Mouse (Mus musculus): ENCODE results near the gene Osbpl11. TPM values are rescaled to one million over a fixed set of nuclear protein-coding genes. Genes with fewer than 3 reads are reported as not detected.
"Not testable (repeated sequence)": the region's sequence is repeated elsewhere in the genome, so short reads cannot be mapped to it uniquely, and the experiment has no call there.

Gene Osbpl11
- polyA plus RNA-seq, 1 experiment = 9.9 TPM

DNA sequence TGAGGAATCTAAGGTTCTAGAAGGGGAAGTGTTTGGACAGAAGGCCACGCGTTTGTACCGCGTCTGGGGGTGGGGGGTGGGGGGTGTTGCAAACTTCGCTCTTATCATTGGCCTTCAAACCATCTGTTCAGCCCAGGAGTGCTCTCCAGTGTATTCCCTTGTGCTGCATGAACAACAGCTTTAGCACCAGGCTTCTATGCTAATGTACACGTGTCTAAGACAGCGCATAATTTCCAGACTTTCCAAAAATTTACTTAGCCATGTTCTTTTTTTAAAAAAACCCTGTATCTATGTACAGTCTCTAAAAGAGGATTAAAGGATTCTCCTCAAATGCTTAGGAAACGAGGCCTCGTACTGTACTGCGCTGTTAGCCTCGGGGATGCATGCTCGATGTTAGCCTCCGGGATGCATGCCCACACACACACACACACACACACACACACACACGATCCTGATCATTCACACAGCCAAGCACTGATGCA is 26.2 kb upstream of the Osbpl11 start:
- no peak overlapping the region for H3K4me3 ChIP-seq (ENCODE audit: insufficient read depth, low read length)
- TF ChIP-seq CTCF (IDR thresholded peaks at IDR 0.05; ENCODE audit: extremely low read depth, insufficient read depth, low read length) = no peak
- no peak for TF ChIP-seq POLR2A (IDR thresholded peaks at IDR 0.05; ENCODE audit: extremely low read depth, insufficient read depth, low read length)
- peak overlapping the region; percentile 14; the same call in 1 of the 2 replicates for H3K27ac ChIP-seq (ENCODE audit: insufficient read depth, low read length)
- H3K4me1 ChIP-seq (ENCODE audit: control insufficient read depth, insufficient read depth, low read length) = peaks cover 4% of the 10 kb centered on the region

DNA sequence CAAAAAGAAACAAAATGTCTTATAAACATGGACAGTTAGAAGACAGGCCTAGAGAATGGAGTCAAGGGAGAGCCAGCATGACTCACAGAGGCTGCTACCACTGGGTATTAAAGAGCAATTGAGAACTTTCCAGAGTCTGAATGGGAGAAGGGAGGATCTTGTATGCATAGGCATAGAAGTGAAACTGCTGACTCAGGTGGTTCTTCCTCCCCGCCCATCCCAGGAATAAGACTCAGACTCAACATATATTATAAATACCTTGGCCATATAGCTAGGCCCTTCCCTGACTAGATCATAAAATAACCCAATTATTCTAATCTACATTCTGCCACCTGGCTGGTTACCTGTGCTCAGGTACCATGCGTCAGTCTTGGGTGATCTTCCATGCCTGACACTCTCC is 25.5 kb upstream of the Osbpl11 start:
- peaks cover 4% of the 10 kb centered on the region for H3K4me1 ChIP-seq (ENCODE audit: control insufficient read depth, insufficient read depth, low read length)
- H3K4me3 ChIP-seq (ENCODE audit: insufficient read depth, low read length) = no peak overlapping the region
- TF ChIP-seq POLR2A (IDR thresholded peaks at IDR 0.05; ENCODE audit: extremely low read depth, insufficient read depth, low read length) = no peak
- no peak for TF ChIP-seq CTCF (IDR thresholded peaks at IDR 0.05; ENCODE audit: extremely low read depth, insufficient read depth, low read length)
- H3K27ac ChIP-seq (ENCODE audit: insufficient read depth, low read length) = no peak overlapping the region

- no peak overlapping the region for H3K4me3 ChIP-seq (ENCODE audit: insufficient read depth, low read length)
- TF ChIP-seq CTCF (IDR thresholded peaks at IDR 0.05; ENCODE audit: extremely low read depth, insufficient read depth, low read length) (no peak), POLR2A (IDR thresholded peaks at IDR 0.05; ENCODE audit: extremely low read depth, insufficient read depth, low read length) (no peak)
- H3K4me1 ChIP-seq (ENCODE audit: control insufficient read depth, insufficient read depth, low read length) = peaks cover 4% of the 10 kb centered on the region
- no peak overlapping the region for H3K27ac ChIP-seq (ENCODE audit: insufficient read depth, low read length)
These were observed 21.4 kb upstream of the Osbpl11 start for GRCm38 (mm10) chr16:33163330-33164090.

- TF ChIP-seq CTCF (IDR thresholded peaks at IDR 0.05; ENCODE audit: extremely low read depth, insufficient read depth, low read length) = peak; percentile 1; the same call in 1 of the 2 replicates
- H3K4me1 ChIP-seq (ENCODE audit: control insufficient read depth, insufficient read depth, low read length); H3K27ac ChIP-seq (ENCODE audit: insufficient read depth, low read length); H3K4me3 ChIP-seq (ENCODE audit: insufficient read depth, low read length): not testable (repeated sequence)
These were observed 18.6 kb upstream of the Osbpl11 start for GRCm38 (mm10) chr16:33166284-33166683.

DNA sequence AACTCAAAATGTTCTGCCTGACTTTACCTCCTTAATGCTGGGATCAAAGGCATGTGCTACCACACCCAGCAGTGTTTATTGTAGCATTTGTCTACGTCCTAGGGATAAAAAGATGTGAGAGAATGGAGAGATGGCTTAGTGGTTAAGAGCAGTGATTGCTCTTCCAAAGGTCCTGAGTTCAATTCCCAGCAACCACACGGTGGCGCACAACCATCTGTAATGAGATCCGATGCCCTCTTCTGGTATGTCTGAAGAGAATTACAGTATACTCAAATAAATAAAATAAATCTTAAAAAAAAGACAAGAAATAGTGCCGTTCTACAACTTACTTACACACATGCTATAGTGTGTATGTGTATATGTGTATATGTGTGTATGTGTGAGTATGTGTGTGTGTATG is 17.3 kb upstream of the Osbpl11 start:
- Histone ChIP-seq H3K4me1 (ENCODE audit: control insufficient read depth, insufficient read depth, low read length) (no peaks in the 10 kb centered on the region), H3K27ac (ENCODE audit: insufficient read depth, low read length) (no peak overlapping the region), H3K4me3 (ENCODE audit: insufficient read depth, low read length) (no peak overlapping the region)
- no peak for TF ChIP-seq POLR2A (IDR thresholded peaks at IDR 0.05; ENCODE audit: extremely low read depth, insufficient read depth, low read length)
- 0 out of 2 replicates have a peak, but pooled peaks have one; percentile 15 for TF ChIP-seq CTCF (IDR thresholded peaks at IDR 0.05; ENCODE audit: extremely low read depth, insufficient read depth, low read length)

DNA sequence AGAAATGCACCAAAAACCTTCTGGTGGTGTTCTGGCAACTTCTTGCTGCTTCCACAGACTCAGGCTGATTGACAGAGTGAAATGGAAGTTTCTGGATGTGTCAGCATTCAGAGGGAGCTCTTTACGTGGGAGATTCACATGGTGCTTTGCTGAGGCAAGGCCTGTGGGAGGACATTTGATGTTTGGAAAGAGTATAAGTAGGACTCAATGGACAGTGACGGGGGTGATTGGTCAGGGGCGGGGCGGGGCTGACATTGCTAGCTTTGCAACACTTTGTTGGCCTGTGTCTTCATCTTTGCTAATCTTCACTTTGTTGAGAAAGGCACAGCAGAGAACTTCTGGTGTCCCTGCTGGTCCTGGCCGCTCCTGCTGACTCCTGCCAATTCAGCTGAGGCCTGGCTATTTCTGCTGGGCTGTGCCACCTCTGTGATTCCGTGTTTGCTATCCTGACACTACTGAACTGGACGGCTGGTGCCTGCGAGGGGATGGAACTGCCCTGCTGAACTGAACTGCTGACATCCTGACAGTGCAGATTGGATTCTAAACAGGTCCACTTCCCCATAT is 15.3 kb upstream of the Osbpl11 start:
- Histone ChIP-seq H3K27ac (ENCODE audit: insufficient read depth, low read length) (no peak overlapping the region), H3K4me1 (ENCODE audit: control insufficient read depth, insufficient read depth, low read length) (no peaks in the 10 kb centered on the region), H3K4me3 (ENCODE audit: insufficient read depth, low read length) (no peak overlapping the region)
- TF ChIP-seq CTCF (IDR thresholded peaks at IDR 0.05; ENCODE audit: extremely low read depth, insufficient read depth, low read length) = no peak
- TF ChIP-seq POLR2A (IDR thresholded peaks at IDR 0.05; ENCODE audit: extremely low read depth, insufficient read depth, low read length) = no peak

GRCm38 (mm10) chr16:33170716-33171587 is 13.9 kb upstream of the Osbpl11 start:
- no peak overlapping the region for H3K27ac ChIP-seq (ENCODE audit: insufficient read depth, low read length)
- TF ChIP-seq POLR2A (IDR thresholded peaks at IDR 0.05; ENCODE audit: extremely low read depth, insufficient read depth, low read length) (no peak), CTCF (IDR thresholded peaks at IDR 0.05; ENCODE audit: extremely low read depth, insufficient read depth, low read length) (no peak)
- no peaks in the 10 kb centered on the region for H3K4me1 ChIP-seq (ENCODE audit: control insufficient read depth, insufficient read depth, low read length)
- H3K4me3 ChIP-seq (ENCODE audit: insufficient read depth, low read length) = no peak overlapping the region

DNA sequence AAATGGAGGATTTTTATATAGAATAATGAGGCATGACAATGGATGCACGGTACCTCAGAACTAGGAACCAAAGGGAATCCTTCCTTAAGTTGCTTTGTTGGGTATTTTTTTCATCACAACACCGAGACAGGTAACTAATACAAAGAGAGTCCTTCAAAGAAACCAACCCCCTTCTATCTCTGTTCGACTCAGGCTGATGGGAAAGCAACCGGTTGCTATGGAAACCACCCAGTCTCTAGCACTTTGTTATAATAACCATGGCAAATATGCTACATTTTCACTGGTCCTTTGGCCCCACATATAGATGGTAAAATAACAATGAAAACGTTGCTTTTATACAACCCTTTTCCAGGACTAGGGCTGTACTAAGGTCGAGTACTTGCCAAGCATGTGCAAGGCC is 13.1 kb upstream of the Osbpl11 start:
- Histone ChIP-seq H3K4me3 (ENCODE audit: insufficient read depth, low read length) (no peak overlapping the region), H3K27ac (ENCODE audit: insufficient read depth, low read length) (no peak overlapping the region), H3K4me1 (ENCODE audit: control insufficient read depth, insufficient read depth, low read length) (no peaks in the 10 kb centered on the region)
- TF ChIP-seq POLR2A (IDR thresholded peaks at IDR 0.05; ENCODE audit: extremely low read depth, insufficient read depth, low read length) = no peak
- TF ChIP-seq CTCF (IDR thresholded peaks at IDR 0.05; ENCODE audit: extremely low read depth, insufficient read depth, low read length) = no peak

DNA sequence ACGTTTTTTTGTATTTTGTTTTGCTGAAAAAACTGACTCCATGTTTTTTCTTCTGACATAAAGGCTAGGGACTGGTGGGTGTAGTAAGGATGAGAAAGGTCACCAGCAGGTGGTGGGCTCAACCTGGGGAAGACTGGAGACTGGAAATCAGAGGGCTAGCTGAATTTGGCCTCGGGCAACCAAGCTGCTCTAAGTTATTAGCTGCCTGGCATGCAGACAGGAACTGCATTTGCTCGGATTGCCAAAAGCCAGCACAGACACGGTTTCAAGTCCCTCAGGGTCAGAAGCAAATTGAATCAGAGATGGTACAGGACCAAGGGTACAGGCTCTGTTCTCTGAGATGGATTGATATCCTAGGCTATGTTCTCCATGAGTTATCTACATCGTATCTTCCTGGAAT is 11.7 kb upstream of the Osbpl11 start:
- TF ChIP-seq POLR2A (IDR thresholded peaks at IDR 0.05; ENCODE audit: extremely low read depth, insufficient read depth, low read length) (no peak), CTCF (IDR thresholded peaks at IDR 0.05; ENCODE audit: extremely low read depth, insufficient read depth, low read length) (no peak)
- no peak overlapping the region for H3K4me3 ChIP-seq (ENCODE audit: insufficient read depth, low read length)
- H3K27ac ChIP-seq (ENCODE audit: insufficient read depth, low read length) = no peak overlapping the region
- peaks cover under 1% of the 10 kb centered on the region for H3K4me1 ChIP-seq (ENCODE audit: control insufficient read depth, insufficient read depth, low read length)

Measured in cortical plate, adult 2 months (tissue).